Mouse (Mus musculus) T-cell, adult 2 months (primary cell): ENCODE measurements at regions not wholly inside any gene's neighbourhood (a gene's known extent, or its start where the extent isn't known, plus 50 kb on each side); places are given as distances from the start of the nearest gene placed in this dataset.
"Not testable (repeated sequence)": the region's sequence is repeated elsewhere in the genome, so short reads cannot be mapped to it uniquely, and the experiment has no call there.

ENCODE experiments used
- DNase-seq: peaks from one replicate; pipeline ENCODE4 v3.0.0; 2022; ENCODE audit warnings: low spot score

DNA sequence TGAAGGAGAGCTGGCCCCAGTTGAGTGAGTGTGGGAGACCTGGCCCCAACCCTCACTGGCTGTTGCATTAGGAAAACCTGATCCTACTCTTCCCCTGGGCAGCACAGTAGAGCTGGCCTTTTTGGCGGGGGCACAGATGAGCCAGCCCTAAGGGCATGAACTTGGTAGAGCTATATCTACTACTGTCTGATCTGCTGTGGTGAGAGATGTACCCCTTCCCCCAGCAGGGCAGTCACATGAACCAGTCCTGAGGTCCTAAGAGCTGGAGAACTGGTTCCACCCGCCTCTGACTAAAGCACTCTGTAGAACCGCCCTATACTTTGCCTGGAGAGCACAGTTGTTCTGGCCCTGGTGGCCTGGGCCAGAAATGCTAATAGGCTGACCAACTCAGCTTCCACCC is 622.5 kb upstream of the Adamts5 start:
- no peak for DNase-seq

DNA sequence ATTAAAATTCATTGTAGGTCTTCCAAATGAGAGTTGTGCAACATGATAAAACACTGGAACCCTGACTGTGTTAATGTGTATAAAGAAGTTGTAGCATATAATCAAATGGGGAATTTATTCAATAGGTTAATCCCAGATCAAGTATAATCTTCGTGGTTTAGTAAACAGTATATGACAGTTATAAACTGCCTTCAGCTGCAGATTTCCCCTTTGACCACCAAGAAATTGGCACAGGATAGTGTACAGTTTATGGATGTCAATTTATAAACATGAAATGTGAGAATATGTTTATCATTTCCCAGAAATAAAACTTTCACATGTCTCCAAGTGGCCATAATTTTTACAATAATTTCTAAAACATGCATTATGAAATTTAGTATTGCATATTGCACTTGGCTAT is 615.3 kb upstream of the Adamts5 start:
- DNase-seq: no peak

DNA sequence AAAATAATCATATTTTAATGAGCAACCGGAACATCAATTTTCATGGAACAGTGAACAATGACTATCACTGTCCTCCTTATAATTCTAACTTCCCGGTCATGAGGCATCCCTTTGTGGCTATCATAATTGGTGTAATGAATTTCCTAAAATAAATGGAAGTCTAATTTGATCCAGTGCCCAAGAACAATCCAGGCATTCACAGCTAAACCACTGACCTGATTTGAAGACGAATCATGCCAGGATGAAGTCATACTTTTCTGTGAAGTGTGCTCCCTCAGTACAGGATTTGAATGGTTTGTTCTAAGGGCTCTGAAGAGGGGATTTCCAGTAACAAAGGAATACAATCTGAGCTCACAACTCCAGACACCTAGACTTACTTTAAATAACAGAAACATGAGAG is 614.5 kb upstream of the Adamts5 start:
- no peak for DNase-seq

DNA sequence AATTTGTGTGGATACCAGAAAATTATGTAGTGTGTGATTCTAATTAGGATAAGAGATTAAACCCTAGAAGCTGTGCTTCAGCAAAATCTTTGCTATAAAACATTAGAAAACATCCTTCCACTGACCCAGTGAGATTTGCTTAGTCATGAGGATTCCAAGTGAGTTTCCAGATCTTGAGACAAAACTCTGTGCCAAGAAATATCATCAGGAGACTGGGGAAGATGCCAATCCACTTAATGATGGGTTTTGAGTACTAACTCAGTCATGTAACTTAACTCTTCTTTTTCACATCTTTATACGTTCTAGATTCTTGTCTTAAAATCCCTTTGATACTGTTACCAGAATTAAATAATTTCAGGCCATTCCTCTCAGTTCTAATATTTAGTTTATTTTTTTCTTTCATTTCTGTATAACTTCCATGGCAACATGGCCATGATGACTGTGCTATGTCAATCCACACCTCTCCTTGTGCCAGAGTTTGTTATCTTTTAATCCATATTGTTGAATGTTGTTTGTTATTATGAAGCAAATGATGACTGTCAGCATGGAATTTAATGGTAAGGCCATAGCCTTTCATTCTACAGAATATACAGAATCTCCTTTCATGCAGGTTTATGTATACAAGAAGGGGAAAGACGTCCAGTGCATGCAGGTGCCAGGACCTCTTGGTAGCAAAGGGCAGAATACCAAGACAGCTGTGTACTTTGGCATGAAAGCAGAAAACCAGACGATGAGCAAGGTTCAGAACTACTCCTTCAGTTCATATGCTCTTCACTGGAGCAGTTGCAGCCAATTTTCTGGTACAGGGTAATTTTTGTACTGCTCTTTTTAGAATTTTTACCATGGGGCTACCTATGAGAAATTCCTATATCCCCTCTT is 599.7 kb upstream of the Adamts5 start:
- no peak for DNase-seq

GRCm38 (mm10) chr16:86475145-86475544 is 573.5 kb upstream of the Adamts5 start:
- no peak for DNase-seq

- DNase-seq: no peak
Measured at GRCm38 (mm10) chr16:86473059-86473740, 571.6 kb upstream of the Adamts5 start.

DNA sequence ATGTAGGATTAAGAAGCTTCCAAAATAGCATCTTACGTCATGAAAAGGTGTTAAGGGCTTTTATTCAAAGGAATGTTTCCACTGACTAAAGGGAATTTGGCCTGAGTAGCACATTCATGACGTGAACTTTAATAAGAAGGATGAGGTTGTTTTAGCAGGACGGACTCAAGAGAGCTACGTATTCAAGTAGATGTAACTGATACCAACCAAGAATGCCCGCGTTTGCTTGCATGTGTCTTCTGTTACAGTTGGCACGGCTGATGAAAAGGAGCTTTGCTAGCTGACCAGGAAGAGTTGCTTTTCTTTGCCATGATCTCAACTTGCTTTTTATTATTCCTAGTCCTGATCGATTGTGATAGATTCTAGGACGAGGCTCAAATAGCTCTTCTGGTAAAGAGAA is 559.4 kb upstream of the Adamts5 start:
- no peak for DNase-seq

DNA sequence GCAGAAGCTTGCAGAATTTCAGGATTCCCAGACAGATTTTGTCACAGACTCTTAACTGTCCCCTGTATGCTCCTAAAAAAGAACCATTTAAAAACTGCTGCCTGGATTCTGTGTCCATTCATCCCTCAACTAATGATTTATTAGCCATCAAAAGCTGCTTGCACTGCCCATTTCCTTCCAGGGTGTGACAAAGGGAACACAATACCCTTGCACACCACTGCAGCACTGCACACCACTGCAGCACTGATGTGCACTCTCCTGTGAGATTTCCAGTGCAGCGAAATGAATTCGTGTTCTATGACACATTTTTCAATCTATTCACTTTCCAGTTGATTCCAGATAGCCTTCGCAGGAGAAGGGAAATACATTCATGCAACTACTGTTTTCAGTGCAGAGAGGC is 555.0 kb upstream of the Adamts5 start:
- DNase-seq: no peak

- DNase-seq: no peak
Measured at GRCm38 (mm10) chr16:86454810-86455209, 553.2 kb upstream of the Adamts5 start.

DNA sequence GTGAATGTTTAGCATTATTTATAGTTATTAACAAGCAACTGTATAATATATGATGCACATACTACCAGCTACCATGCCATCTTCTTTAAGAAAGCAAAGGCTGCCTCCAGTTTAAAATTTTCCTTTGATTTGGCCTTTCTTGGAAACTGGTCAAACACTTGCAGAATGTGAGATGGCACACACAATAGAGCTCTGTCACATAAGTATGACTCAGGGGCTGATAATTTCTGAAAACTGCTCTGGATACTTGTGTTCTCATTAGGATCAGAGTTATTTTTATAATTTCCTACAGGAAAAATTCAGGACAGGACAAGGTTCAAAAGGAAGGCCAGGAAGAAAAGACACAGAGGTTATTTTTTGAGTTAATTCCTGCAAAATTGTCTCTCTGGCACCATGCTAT is 552.4 kb upstream of the Adamts5 start:
- no peak for DNase-seq

DNA sequence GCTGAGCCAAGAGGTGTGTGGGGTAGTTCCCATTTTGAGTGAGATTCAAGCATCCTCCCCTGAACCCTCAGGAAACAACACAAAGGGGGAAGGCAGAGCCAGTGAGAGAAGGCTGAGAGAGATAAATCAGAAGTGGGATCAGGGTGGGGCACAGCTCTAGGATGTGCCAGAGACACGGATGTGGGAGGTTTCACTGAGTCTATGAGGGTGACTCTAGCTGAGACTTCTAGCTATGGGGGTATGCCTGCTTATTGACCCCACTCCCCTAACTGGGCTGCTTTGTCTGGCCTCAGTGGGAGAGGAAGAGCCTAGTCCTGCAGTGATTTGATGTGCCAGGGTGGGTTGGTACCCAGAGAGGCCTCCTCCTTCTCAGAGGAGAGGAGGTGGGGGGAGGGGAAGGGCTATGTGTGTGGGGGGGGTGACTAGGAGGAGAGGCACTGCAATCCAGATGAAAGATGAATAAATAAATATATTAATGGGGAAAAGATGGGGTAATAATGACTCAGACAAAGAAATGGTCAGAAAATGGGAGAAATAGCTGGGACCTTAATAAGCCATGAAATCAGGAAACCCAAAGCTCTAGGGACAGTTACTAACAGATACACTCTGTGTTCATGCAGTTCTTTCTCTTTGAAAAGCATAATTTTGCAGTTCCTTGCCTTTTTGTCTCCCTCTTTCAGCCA is 547.0 kb upstream of the Adamts5 start:
- DNase-seq: no peak

DNA sequence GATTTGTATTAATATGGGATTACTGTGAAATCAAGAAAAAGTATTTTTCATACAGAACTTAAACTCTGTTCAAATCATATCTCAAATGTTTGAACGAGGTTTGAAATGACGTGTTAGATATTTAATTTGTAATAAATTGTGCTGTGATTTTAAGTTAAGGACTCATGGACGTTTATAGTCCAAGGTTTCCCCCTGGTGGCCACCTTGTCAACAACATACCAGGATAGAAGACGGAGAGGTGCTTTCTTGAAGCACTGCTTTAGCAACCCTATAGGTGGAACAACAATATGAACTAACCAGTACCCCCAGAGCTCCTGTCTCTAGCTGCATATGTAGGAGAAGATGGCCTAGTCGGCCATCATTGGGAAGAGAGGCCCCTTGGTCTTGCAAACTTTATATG is 517.8 kb upstream of the Adamts5 start:
- not testable (repeated sequence) for DNase-seq

- DNase-seq: no peak
Measured at GRCm38 (mm10) chr16:86404309-86404708, 502.7 kb upstream of the Adamts5 start.

DNA sequence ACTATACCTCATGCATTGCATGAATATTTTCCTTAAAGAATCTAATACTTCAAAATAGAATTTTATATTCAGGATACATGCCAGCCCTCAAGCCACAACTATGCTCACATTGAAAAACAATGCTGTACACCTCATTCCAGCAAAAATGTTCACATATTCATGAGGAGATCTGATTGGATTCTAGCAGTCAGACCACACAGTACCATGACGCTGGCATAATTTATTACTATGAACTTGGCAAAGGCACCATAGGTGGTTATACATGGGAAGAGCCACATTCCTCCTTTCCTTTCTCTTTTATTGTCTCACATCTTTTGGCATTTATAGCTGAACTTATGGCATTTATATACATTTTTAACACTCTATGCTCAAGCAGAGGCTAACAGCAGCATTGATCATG is 499.8 kb upstream of the Adamts5 start:
- DNase-seq: no peak

DNA sequence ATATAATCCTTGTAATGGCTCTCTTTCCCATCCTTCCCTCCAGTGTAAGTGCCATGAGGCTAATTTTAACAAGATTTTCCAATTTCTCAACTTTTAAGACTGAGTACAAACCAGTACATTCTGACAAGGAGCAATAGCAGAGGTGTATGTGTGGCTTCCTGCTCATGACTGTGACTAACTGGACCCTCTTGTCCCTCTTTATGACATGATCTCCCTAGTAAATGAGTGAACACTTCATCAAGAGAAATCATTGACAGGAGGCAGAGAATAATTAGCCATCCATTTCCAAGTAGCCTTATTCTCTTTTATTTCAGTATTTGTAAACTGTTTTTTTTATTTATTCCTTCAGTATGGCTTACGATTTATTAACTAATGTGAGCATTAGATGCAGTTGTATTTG is 497.7 kb upstream of the Adamts5 start:
- DNase-seq: no peak

DNA sequence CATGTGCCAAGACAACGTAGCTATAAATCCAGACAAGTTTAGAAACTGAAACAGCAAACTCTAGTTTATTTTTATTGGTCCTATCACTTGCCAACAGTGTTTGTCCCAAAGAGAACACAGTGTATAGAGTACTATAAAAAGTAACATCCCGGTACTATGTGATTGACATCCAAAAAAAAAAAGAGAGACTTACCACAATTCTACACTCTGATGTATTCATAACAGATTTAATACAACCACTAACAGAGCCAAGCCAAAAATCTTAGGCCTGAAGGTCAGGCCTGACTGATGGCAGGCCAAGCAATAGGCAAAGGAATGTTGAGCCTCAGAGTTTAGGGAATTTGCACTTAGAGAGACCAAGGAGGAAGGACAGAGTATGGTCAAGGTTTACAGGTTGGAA is 495.9 kb upstream of the Adamts5 start:
- no peak for DNase-seq

DNA sequence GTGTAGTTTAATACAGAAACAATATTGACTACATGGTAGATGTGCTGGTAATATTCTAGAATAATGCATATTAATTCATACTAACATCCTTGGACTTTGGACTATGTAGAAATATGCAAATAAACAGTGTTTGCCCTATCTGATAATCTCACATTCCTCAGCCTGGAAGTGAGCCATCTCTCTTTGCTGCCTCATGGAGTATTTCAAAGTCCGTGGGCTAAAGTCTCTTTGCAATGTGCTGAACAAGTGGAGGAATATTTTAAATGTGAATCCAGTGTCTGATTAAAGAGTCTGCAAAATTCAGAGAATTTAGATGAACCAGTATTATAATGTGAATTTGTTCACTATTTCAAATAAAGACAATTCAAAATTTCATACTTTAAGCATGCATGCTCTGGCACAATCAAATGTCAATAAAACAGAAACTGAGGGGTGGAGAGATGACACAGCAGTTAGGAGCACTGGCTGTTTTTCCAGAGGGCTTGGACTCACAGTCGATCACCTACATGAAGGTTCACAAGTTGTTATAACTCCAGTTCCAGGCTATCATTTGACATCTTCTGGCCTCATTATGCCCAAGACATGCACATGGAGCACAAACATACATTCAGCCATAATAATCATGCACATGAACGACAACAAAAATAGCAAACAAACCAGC is 487.6 kb upstream of the Adamts5 start:
- no peak for DNase-seq

DNA sequence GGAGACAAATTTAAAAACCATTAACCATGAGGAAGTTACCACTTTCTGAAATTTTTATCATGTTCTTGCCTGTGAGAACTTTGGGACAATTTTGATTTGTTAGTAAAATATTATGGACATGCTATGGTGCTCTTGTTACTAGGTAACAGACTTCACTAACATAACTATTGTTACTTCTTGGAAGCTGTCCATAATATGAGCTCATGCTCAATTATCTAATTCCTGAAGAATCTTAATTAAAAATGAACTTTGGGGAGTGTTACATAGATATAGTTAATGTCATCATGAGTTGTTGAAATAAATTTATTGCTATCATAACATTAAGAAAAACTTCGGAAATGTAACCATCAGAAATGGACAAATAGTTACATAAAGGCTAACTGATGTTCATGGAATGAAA is 486.5 kb upstream of the Adamts5 start:
- no peak for DNase-seq

- DNase-seq: no peak
Measured at GRCm38 (mm10) chr16:86377991-86378390, 476.4 kb upstream of the Adamts5 start.

DNA sequence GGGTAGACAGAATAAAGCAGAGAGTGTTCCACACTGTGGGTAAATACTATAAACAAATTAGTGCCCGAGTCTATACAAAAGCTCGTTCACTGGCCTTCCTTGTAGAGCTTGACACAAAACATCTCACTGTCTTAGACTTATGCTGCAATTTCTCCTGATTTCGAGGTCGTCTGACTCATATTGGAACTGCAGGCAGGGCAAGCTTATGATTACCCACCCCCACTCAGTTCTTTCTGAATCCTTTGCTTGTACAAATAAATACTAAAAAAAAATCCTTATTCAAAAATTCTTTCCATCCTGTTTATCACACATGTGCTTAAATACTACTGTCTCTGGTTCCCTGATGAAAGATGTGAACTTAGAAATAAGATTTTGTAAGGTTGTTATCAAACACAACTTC is 470.0 kb upstream of the Adamts5 start:
- DNase-seq: no peak

DNA sequence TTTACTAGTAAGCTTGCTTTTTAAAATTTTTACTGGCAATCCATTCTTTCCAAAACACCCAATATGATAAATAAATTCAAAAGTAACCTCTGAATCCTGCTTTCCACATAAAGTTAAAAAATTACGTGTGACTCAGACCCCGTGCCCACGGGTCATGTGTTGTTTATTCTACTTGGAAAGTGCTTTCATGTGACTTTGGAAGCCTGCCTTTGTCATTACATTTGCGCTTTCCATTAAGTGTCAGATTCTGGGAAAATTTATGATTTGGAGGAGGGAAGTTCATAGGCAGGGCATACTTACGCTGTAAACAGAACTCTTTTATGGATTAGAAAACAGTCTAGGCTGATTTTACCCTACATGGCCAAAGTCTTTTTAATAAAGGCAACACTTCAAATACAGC is 466.8 kb upstream of the Adamts5 start:
- no peak for DNase-seq

DNA sequence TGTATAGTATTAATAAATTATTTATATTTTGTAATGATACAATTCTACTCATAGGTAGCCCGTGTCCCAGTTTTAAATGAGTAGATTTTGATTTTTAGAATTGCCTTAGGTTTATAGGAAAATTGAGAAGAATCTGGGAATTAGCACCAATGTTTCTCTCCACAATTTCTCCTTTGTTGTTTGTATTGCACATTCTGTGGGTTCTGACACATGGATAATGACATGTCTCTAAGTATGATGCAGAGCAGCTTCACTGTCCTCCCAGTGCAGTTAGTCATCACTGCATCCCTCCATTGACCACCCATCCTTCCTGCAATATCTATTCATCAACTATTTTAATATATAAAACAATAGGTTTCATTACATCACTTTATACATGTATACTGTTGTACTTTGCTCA is 464.6 kb upstream of the Adamts5 start:
- no peak for DNase-seq

- DNase-seq: no peak
Measured at GRCm38 (mm10) chr16:86361099-86361498, 459.5 kb upstream of the Adamts5 start.
